Mouse (Mus musculus) liver, adult 2 months (tissue): ENCODE measurements at regions not wholly inside any gene's neighbourhood (a gene's known extent, or its start where the extent isn't known, plus 50 kb on each side); places are given as distances from the start of the nearest gene placed in this dataset.
A peak's percentile ranks its signal among the peaks of the same experiment; 100 is the strongest.

Experiments
- DNase-seq: peaks from one replicate; pipeline ENCODE4 v3.0.0-alpha.2; 2011; ENCODE audit warnings: low read depth, low spot score; ENCODE audit errors: extremely low read depth
- H3K27ac ChIP-seq: fragments of 200-500 bp; replicated peaks from 2 replicates; pipeline ENCODE4 v1.5.1; 2012; ENCODE audit warnings: low read depth, mild to moderate bottlenecking, control low read depth, inconsistent platforms, low read length; ENCODE audit not compliant: insufficient read depth
- H3K27me3 ChIP-seq: fragments of 200-500 bp; 2 replicates; pipeline ENCODE4 v1.6.1; 2012; ENCODE audit warnings: mild to moderate bottlenecking, moderate library complexity, low read length, inconsistent platforms; ENCODE audit not compliant: control insufficient read depth, insufficient read depth
- H3K36me3 ChIP-seq: fragments of 200-500 bp; 2 replicates; pipeline ENCODE4 v1.6.1; 2012; ENCODE audit warnings: low read length, inconsistent platforms; ENCODE audit not compliant: control insufficient read depth, insufficient read depth
- H3K4me1 ChIP-seq: fragments of 200-500 bp; 2 replicates; pipeline ENCODE4 v1.6.1; 2011; ENCODE audit warnings: low read length; ENCODE audit not compliant: control insufficient read depth, insufficient read depth
- H3K4me3 ChIP-seq: fragments of 200-500 bp; 2 replicates; pipeline ENCODE4 v1.5.1; 2011; ENCODE audit warnings: low read depth, mild to moderate bottlenecking, control low read depth, low read length, moderate library complexity; ENCODE audit not compliant: insufficient read depth
- H3K79me2 ChIP-seq: fragments of 200-500 bp; 2 replicates; pipeline ENCODE4 v1.6.1; 2012; ENCODE audit warnings: inconsistent platforms, mild to moderate bottlenecking, low read length, moderate library complexity; ENCODE audit not compliant: control insufficient read depth, insufficient read depth
- H3K9ac ChIP-seq: fragments of 200-500 bp; 2 replicates; pipeline ENCODE4 v1.6.1; 2012; ENCODE audit warnings: low read depth, mild to moderate bottlenecking, control low read depth, inconsistent platforms, low read length
- CTCF ChIP-seq: fragments of 200-500 bp; IDR thresholded peaks from 2 replicates; pipeline ENCODE4 v1.5.1; 2011; ENCODE audit warnings: low read depth, low read length, control low read depth
- POLR2A ChIP-seq: fragments of 200-500 bp; IDR thresholded peaks from 2 replicates; pipeline ENCODE4 v1.6.1; 2011; ENCODE audit warnings: low read length, control low read depth; ENCODE audit not compliant: insufficient read depth; ENCODE audit errors: extremely low read depth
- WGBS: fragments of 180-500 bp; shearing (Covaris S2); methylation state at CpG from one replicate; pipeline ENCODE4 v1.1.7; 2018; 5-methylcytosine and 5-hydroxymethylcytosine counted together

GRCm38 (mm10) chr4:9125236-9125963 lies 886.6 kb upstream of the Car8 start:
- Histone ChIP-seq H3K27ac (no peak overlapping the region), H3K79me2 (no peaks in the 10 kb centered on the region), H3K9ac (no peak overlapping the region), H3K36me3 (no peaks in the 10 kb centered on the region), H3K4me3 (no peak overlapping the region), H3K27me3 (no peaks in the 10 kb centered on the region), H3K4me1 (no peaks in the 10 kb centered on the region)
- DNase-seq: no peak
- 49% methylated on average over 11 of the region's 11 CpGs for WGBS
- TF ChIP-seq POLR2A (no peak), CTCF (peak; percentile 73)

- WGBS: 94% methylated on average over 4 of the region's 4 CpGs
- Histone ChIP-seq H3K79me2 (no peaks in the 10 kb centered on the region), H3K9ac (no peak overlapping the region), H3K27me3 (no peaks in the 10 kb centered on the region), H3K27ac (no peak overlapping the region), H3K36me3 (no peaks in the 10 kb centered on the region), H3K4me3 (no peak overlapping the region), H3K4me1 (no peaks in the 10 kb centered on the region)
- no peak for DNase-seq
- TF ChIP-seq CTCF: no peak
- no peak for TF ChIP-seq POLR2A
Measured at GRCm38 (mm10) chr4:9124586-9125232, 885.9 kb upstream of the Car8 start.

- no peak for DNase-seq
- WGBS: 67% methylated on average over 5 of the region's 5 CpGs
- no peak overlapping the region for H3K27ac ChIP-seq
Measured at GRCm38 (mm10) chr4:9124109-9124508, 885.3 kb upstream of the Car8 start.

GRCm38 (mm10) chr4:9123396-9124031 lies 884.7 kb upstream of the Car8 start:
- no peak overlapping the region for H3K9ac ChIP-seq
- DNase-seq: no peak
- no peaks in the 10 kb centered on the region for H3K27me3 ChIP-seq
- TF ChIP-seq POLR2A: no peak
- no peaks in the 10 kb centered on the region for H3K79me2 ChIP-seq
- H3K36me3 ChIP-seq: no peaks in the 10 kb centered on the region
- no peak overlapping the region for H3K27ac ChIP-seq
- H3K4me1 ChIP-seq: no peaks in the 10 kb centered on the region
- H3K4me3 ChIP-seq: no peak overlapping the region
- 76% methylated on average over 9 of the region's 9 CpGs for WGBS

More at GRCm38 (mm10) chr4:9124109-9124508, 885.3 kb upstream of the Car8 start:
- H3K9ac ChIP-seq: no peak overlapping the region
- no peaks in the 10 kb centered on the region for H3K4me1 ChIP-seq
- H3K79me2 ChIP-seq: no peaks in the 10 kb centered on the region
- no peaks in the 10 kb centered on the region for H3K27me3 ChIP-seq
- no peak overlapping the region for H3K4me3 ChIP-seq
- H3K36me3 ChIP-seq: no peaks in the 10 kb centered on the region
- TF ChIP-seq CTCF (no peak), POLR2A (no peak)

- no peak overlapping the region for H3K27ac ChIP-seq
- WGBS: 79% methylated on average over 10 of the region's 10 CpGs
- no peak overlapping the region for H3K4me3 ChIP-seq
- no peaks in the 10 kb centered on the region for H3K79me2 ChIP-seq
- peak; percentile 24 for DNase-seq
- no peaks in the 10 kb centered on the region for H3K36me3 ChIP-seq
- H3K4me1 ChIP-seq: no peaks in the 10 kb centered on the region
- H3K27me3 ChIP-seq: no peaks in the 10 kb centered on the region
- TF ChIP-seq CTCF (no peak), POLR2A (no peak)
- H3K9ac ChIP-seq: no peak overlapping the region
Measured at GRCm38 (mm10) chr4:9122639-9123286, 883.9 kb upstream of the Car8 start.
